Mouse (Mus musculus) megakaryocyte, adult 5-6 weeks (primary cell): ENCODE measurements at regions not wholly inside any gene's neighbourhood (a gene's known extent, or its start where the extent isn't known, plus 50 kb on each side); places are given as distances from the start of the nearest gene placed in this dataset.

Experiments used
- ATAC-seq: 2 replicates; pipeline ENCODE4 v1.8.0; 2016; ENCODE audit warnings: mild to moderate bottlenecking, inconsistent platforms; ENCODE audit not compliant: poor library complexity, severe bottlenecking

DNA sequence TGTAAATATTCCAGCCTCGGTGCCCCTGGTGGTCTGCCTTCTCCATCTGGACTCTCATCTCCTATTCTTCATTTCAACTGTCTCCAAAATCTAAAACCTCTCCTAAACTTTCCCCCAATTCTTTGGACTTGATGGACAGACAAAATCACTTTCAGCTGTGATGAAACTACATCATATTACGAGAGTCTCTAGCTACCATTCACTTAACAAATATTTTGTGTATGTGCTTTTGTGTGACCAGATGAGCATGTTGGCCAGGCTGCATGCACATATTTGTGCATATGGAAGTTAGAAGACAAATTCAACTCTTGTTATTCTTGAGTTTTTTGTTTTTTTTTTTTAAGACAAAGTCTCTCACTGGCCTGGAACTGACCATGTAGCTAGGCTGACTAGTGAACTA lies 559.4 kb upstream of the Cdh11 start:
- no peak for ATAC-seq

- no peak for ATAC-seq
These were observed 561.9 kb upstream of the Cdh11 start for GRCm38 (mm10) chr8:103347158-103347871.

- no peak for ATAC-seq
These were observed 576.3 kb upstream of the Cdh11 start for GRCm38 (mm10) chr8:103361713-103362112.

DNA sequence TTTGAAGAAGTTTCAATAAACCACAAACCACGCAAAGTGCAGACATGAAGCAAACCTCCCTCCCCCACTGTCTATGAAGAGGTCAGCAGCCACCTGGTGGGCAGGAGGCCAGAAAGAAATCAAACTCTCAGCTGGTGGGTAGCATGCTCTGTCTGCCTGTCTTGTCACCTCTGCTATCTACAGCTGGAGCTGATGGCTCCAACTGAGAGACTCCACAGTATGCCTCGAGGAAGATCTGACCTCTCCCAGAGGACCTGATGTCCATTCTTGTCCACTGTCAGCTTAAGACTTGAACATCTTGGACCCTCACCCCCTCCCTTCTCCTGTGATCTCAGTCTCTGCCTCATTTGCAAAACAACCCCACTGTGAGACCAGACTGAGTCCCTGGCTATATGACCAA lies 585.0 kb upstream of the Cdh11 start:
- ATAC-seq, result no peak

GRCm38 (mm10) chr8:103373007-103373406 lies 587.6 kb upstream of the Cdh11 start:
- no peak for ATAC-seq

- no peak for ATAC-seq
These were observed 588.7 kb upstream of the Cdh11 start for GRCm38 (mm10) chr8:103374151-103374550.

DNA sequence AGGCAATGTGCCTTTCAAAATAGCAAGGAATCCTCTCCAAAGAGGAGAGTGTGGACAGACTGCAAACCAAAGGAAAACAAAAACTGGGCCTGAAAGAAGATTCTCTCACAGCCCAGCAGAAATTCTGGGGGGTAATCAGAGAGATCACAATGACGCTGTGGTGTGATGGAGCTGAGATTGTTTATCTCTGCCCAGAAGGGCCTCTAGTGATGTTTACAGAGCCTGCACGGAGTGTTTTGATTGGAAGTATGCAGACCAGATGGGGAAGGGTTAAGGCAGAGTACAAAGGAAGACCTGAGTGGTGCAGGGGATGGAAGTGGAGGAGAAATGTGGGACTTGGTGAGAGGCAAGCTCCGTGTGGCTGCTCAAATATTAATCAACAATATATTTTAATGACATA lies 593.1 kb upstream of the Cdh11 start:
- ATAC-seq, result no peak

DNA sequence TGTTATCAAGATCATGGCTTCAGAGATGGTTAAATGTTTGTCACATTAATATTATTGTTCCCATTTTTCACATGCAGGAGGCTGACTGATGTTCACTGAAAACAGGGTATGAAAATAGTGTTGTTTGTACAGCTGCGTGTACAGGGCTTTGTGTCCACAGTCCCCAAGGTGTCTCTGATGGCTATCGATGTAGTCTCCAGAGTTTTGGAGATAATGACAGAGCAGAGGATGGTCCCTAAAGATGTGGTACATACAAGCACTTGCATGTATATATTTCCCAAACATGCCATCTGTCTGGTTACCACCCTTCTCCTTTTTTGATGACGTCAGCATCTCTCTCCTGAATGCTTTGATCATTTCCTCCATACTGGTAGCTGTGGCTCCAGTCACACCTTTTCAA lies 596.1 kb upstream of the Cdh11 start:
- ATAC-seq, result no peak

DNA sequence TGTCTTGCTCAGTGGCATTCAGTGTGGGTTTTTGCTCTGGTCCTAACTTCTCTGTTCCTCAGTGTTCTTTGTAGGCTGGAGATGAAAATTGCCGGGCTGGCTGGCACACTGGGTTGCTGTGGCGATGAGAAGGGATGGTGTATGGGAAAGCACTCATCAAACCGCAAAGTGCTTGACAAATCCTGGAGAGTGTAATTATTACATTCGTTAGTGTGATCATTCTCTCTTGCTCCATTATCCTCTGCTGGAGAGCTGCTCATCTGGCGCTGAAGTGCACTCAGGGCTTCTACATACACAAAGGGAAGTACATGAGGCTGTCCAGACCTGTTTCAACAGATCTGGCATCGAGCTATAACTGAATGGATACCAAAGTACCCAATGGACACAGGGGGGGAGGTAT lies 605.9 kb upstream of the Cdh11 start:
- ATAC-seq, result no peak

DNA sequence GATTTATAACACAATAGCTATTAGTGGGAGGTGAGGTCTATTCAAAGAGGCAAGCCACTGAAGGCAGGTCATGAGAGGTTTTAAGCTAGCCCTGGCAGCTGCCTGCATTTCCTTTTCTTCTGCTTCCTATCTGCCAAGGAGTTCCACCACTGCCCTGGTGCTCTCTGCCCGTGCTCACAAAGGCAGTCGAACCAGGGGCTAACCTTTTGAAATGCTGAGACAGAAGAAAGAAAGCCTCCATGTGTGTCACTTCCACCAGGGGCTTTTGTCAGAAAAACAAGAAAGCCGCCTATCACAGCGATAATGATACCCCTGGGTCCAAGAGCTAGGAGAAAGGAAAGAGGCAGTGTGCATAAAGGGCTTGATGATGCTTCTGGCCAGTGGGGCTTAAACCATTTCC lies 609.9 kb upstream of the Cdh11 start:
- ATAC-seq, result no peak

DNA sequence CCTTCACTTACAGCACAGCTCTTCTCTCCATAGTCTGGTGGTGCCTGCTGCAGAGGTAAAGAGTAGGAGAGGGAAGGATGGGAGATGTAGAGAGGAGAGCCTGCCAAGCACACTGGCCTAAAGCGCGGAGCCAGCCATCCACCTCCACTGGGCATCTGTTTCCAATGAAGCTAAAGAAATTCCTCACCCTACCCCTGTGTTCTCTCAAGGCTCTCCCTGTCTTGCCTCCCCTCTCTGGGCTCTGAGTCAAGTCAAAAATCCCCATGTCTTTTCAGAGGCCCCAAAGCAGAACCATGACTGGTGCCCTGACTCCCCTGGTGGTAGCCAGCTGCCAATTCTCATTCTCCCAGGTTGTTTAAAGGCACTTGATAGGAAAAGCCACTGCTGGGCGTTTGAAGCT lies 612.7 kb upstream of the Cdh11 start:
- no peak for ATAC-seq

DNA sequence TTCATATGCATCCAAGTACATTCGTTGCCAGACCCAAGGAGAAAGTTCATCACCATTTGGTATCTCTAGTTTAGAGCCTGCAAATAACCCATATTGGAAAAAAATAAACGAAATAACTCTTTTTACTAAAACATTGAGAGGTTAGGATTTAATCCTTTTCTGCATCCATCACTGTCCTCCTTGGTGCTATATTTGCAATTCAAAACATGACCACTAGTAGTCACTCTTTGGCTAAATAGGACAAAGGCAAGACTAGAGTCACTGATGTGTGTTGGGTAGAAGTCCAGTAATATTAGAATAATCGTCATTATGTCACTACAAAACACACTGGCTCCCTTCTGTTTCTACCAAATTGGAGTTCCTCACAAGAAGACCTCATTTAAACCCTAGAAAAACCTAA lies 614.0 kb upstream of the Cdh11 start:
- no peak for ATAC-seq

DNA sequence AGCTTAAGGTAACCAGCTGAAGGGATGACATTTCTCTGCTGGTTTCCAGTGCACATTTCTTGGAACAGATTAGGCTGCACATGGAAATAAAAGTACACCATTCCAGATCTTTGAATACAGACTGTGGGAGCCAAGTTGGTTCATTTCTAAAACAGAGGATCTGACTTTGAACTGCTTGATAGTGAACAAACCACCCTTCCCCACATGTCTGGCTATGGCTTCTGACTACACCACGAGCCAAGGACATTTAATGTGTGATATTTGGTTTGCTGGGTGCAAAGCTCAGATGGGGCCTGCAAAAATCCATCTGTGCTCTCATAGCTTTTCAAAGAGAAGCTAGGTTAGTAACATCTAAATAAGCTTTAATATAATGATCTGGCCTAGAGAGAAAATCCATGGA lies 614.7 kb upstream of the Cdh11 start:
- no peak for ATAC-seq

DNA sequence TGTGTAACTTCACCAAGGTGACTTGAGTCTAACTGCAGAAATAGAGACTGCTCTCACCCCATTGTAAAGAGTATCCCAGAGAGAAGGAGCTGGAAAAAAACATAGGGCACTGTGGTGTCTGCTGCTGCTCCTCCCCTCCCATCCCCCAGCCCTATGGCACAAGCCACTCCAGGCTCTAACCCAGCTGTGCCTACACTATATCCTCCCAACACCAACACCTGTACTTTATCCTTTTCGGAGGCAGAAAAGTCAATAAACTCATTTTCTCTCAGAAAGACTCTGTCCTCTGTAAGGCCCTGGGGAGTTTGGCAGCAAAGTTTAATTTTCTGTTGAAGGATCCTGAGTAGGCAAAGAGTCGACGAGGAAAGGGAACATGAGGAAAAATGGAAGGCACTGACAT lies 617.3 kb upstream of the Cdh11 start:
- ATAC-seq, result no peak

DNA sequence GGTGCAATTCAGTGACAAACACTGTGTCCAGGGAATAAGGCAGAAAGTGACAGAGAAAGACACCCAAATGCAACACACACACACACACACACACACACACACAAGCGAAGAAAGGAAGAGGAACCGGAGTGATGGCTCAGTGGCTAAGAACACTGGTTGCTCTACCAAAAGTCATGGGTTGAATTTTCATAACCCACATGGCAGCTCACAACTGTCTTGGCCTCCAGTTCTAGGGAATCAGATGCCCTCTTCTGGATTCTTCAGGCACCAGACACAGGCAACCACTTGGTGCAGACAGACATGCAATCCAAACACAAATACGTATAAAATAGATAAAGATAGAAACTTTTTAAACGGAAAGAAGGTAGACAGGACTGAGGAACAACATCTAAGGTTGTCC lies 618.4 kb upstream of the Cdh11 start:
- no peak for ATAC-seq

DNA sequence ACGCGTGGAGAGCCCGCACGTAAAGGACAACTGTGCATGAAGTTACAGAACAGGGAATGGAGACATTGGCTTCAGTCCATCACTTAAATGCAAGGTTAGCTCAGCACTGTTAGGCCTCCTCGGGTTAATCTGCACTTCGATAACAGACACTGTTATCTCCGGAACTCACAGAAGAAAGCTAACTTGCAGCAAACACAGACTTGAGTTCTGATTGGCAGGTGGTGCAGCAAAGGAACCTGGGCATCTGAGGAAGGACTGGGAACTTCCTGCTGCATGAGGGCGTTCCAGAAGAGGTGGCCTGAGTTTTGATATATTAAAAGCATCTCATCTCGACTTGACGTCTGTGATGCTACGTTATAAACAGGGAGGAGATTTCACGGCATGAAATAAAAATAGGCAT lies 620.3 kb upstream of the Cdh11 start:
- ATAC-seq, result no peak

DNA sequence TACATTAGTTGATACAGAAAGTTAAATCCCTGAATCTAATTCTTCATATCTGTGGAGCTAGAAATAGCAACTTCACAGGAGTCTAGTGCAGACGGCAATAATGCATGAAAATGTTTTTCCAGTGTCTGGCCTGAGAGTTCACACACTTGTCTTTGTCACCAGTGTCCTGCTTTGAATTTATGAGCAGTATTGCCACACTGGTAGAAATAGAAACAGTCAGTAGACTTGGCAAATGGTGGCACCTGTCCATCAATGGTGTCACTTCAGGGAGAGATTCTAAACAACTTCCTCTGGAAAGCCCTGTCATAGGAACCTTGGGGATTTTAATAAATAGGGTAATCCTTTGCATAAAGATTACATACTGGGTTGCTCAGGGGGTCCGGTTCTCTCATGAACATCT lies 621.5 kb upstream of the Cdh11 start:
- ATAC-seq, result no peak

DNA sequence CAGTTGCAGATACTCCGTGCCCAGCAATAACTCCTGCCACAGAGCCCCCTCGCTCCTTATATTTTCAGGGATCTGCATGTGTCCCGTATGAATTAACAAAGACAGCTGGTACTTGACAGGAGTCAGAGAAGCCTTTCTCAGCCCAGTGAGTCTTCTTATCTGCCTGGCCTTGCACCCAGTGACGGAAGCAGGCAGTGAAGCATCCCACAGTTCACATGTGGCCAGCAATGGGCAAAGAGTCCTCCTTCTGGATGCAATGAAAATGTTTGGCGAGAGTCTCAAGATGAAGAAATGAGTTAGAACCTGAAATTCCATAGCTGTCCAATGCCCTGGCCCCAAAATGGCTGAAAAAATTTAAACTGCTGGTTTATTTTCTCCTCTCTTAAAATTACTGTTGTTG lies 622.2 kb upstream of the Cdh11 start:
- ATAC-seq, result no peak

DNA sequence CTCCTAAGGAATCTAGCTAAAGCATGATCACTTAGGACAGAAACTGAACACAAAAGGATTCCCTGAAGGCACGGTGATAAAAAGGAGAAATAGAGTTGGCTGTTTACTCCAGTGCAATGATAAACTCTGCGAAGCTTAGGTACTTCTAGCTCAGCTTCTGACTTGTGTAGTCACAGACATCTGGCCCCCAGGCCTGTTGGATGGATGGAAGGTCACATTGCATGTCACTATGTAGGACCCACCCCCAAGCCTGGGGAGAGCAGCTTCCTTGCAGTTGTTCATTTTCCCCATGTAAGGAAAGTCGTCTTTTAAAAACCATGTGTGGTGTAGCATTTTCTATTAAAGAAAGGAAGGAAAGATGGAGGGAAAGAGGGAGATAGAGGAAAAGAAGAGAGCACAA lies 623.0 kb upstream of the Cdh11 start:
- no peak for ATAC-seq

DNA sequence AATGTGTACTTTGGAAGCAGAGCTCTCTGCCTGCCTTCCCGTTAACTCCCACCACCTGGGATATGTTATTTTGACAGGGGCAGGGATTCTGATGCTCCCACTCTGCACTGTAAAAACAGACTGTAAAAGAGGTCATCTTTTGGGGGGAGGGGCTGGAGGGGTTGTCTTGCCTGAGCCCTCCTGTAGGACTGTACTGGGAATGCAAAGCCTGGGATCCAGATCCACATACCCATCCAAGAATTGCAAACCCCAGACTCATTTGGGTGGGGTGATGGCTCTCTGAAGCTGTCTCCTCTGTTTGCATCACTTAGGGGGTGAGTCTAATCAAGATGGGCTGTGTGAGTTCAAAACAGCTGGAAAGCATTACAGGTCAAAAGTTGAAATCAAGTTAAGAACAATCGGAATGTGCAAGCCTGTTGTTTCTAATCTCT lies 623.7 kb upstream of the Cdh11 start:
- no peak for ATAC-seq

DNA sequence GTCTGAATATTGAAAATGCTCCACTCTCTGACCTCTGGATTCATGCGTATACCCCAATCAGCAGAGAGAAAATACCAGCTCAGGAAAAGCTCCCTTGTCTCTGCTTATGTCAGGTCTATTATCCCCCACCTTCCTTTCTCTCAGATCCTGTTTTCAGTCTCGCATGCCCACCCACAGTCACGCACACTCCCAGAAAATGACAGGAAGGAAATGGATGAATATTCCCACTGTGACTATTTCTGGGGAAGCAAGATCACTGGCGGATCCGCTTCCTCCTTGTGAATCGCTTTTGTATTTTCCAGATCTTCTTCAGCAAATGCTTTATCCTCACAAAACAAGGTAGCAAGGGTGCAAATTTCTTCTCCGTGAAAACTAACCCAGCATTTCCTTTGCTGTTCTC lies 627.3 kb upstream of the Cdh11 start:
- ATAC-seq, result no peak

- no peak for ATAC-seq
These were observed 628.4 kb upstream of the Cdh11 start for GRCm38 (mm10) chr8:103413589-103414575.
